Comparison of ENCODE assay signal across 8 mouse cellular contexts in the genomic region with DNA sequence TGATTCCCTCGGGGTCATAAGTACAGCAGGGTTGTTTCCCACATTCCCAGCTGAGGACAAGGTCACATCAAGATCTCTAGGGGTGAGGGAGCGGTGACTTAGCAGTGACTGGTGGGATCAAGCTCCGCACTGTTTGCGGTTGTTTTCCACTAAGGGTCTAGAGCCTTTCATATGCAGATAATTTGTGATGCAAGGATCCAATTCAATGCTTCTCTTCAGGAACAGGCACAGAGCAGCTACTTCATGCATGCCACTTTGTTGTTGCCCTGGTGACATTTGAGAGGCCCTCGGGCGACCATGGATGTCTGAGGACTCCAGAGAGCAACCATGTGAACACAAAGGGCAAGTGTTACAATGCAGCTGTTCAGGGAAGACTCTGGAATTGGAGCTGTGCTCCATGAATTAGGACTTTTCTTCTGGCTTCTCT. TPM values are rescaled to one million over a fixed set of nuclear protein-coding genes. Genes with fewer than 3 reads are reported as not detected.
A peak's percentile ranks its signal among the peaks of the same experiment; 100 is the strongest.
DNase-seq lines count a peak whose midpoint lies in the region; ATAC-seq and TF ChIP-seq lines count a peak whose summit lies in the region.

No protein-coding gene starts in this region.

- intact Hi-C loops in heart, postnatal 10 days (cut with DNase I): no loop called here

- DNase-seq in heart, postnatal 10 days: peak; percentile 21 to 31
- no peak for DNase-seq in heart, adult 8-10 months (ENCODE audit: low spot score)
- peak; percentile 40 for DNase-seq in embryonic facial prominence, embryonic 11.5 days (ENCODE audit: low spot score)
- peak; percentile 9 to 20 for DNase-seq in kidney, adult 8-10 months
- DNase-seq in neural tube, embryonic 10.5 days (ENCODE audit: extremely low spot score, low spot score): peak; percentile 33
- DNase-seq in lung, adult 2 months: no peak
- no peak for DNase-seq in adrenal gland, adult 18-20 months (ENCODE audit: low spot score in 2 of 2)
- no peak for DNase-seq in right cerebral cortex, postnatal 14 days

- TF ChIP-seq CTCF in lung, adult 2 months (IDR thresholded peaks at IDR 0.05; ENCODE audit: insufficient read depth, low read length): no peak

- WGBS in embryonic facial prominence, embryonic 11.5 days: 16% methylated on average over 6 of the region's 6 CpGs
- 66% methylated on average over 6 of the region's 6 CpGs for WGBS in lung, adult 2 months

- no peaks in the 10 kb centered on the region for H3K27me3 ChIP-seq in embryonic facial prominence, embryonic 11.5 days (ENCODE audit: control insufficient read depth, insufficient read depth, low read length)

- H3K9ac ChIP-seq in embryonic facial prominence, embryonic 11.5 days (replicated peaks; ENCODE audit: low read length): no peak overlapping the region

- peak; percentile 75 for ATAC-seq in embryonic facial prominence, embryonic 11.5 days (replicated peaks; ENCODE audit: insufficient number of reproducible peaks, low FRiP score, low TSS enrichment, low read depth)

- H3K4me1 ChIP-seq in embryonic facial prominence, embryonic 11.5 days (ENCODE audit: control insufficient read depth, insufficient read depth, low read length): no peaks in the 10 kb centered on the region
- H3K4me1 ChIP-seq in lung, adult 2 months (ENCODE audit: control insufficient read depth, insufficient read depth, low read length): no peaks in the 10 kb centered on the region

- H3K4me3 ChIP-seq in embryonic facial prominence, embryonic 11.5 days (ENCODE audit: low read depth, low read length): no peak overlapping the region
- H3K4me3 ChIP-seq in lung, adult 2 months (replicated peaks; ENCODE audit: extremely low read depth, low read depth, low read length): no peak overlapping the region

- no peaks in the 10 kb centered on the region for H3K9me3 ChIP-seq in embryonic facial prominence, embryonic 11.5 days (replicated peaks; ENCODE audit: control insufficient read depth, low read length)

- no peak overlapping the region for H3K4me2 ChIP-seq in embryonic facial prominence, embryonic 11.5 days (ENCODE audit: low read depth, low read length)

- no peak for TF ChIP-seq POLR2A in lung, adult 2 months (IDR thresholded peaks at IDR 0.05; ENCODE audit: borderline replicate concordance, extremely low read depth, low read depth, low read length)

- no peak overlapping the region for H3K27ac ChIP-seq in embryonic facial prominence, embryonic 11.5 days (replicated peaks; ENCODE audit: low read depth, low read length)

- H3K36me3 ChIP-seq in embryonic facial prominence, embryonic 11.5 days (replicated peaks; ENCODE audit: control insufficient read depth, insufficient read depth, low read depth, low read length): no peaks in the 10 kb centered on the region

RNA-seq across cellular contexts. Expression of gene Stard13, which starts 14.9 kb away (rescaled TPM):
- 10 to 100 TPM; 23.6 TPM for total RNA-seq in heart, postnatal 10 days (2021)
- total RNA-seq in heart, adult 8-10 months (2022): 10 to 100 TPM; 24.3 to 29.4 (median 27.4) TPM
- polyA plus RNA-seq in embryonic facial prominence, embryonic 11.5 days (2014; fragmentation: Nextera tagmentation; extraction: Ambion mirVana): 3.4 and 3.9 TPM in 2 replicates
- 45.6 and 57.3 TPM in 2 replicates for polyA plus RNA-seq in lung, adult 2 months (2012; rRNA removed)
- 10 to 100 TPM in 1 of 2 experiments, 1 to 10 TPM in 1; 8.9 to 14.4 TPM for total RNA-seq in adrenal gland, adult 18-20 months (2021)

Comparison
In these comparisons a context has a peak if more than half of its experiments do, and no peak if none do; other contexts are left out.
1. DNase-seq: peak in heart, postnatal 10 days (2 of 2), embryonic facial prominence, embryonic 11.5 days (single experiment), kidney, adult 8-10 months (2 of 2) and neural tube, embryonic 10.5 days (single experiment); none in heart, adult 8-10 months (single experiment), lung, adult 2 months (single experiment), adrenal gland, adult 18-20 months (0 of 2) and right cerebral cortex, postnatal 14 days (single experiment).